Mouse (Mus musculus): Measurements from ENCODE around the gene Tnpo2. TPM values are rescaled to one million over a fixed set of nuclear protein-coding genes. Genes with fewer than 3 reads are reported as not detected.

Tnpo2 gene
- total RNA-seq (2021), result 10 to 100 TPM; 36.4 to 41.0 TPM

DNA sequence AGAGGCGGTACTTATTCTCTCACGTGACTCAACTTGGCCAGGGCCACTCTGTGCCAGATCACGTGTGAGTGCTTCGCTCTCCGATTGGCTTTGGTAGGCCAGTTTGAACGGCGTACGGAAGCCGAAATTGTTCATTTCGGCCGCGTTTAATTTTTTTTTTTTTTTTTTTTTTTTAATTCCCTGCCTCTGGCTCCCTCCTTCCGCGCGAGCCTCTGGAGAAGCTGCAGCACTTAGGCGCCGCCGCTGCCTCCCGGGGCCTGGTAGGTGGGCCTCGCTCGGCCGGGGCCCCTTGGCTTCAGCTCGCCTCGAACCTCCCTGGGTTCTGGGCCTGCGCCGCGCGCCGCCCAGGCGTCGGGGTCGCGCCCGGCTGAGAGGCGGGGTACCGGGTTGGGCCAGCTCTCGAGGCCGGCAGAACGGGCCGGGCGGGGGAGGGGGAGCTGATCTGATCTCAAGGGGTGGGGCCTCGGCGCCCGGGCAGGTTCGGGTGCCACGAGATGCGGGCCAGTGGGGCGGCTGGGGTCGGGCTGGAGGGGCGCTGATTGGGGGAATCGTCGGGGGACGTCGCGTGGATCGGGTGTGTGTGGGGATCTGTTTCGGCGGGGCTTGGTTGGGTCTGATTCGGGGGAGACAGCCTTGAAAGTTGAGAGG is at the start of gene Tnpo2:
TSS of gene Tnpo2 (plus strand) at position 198 of the 648 bp plus-strand sequence.
- DNase-seq, result peak; percentile 89

GRCm38 (mm10) chr8:84987388-84987787 is 49.3 kb upstream of the Tnpo2 start:
- no peak for DNase-seq

DNA sequence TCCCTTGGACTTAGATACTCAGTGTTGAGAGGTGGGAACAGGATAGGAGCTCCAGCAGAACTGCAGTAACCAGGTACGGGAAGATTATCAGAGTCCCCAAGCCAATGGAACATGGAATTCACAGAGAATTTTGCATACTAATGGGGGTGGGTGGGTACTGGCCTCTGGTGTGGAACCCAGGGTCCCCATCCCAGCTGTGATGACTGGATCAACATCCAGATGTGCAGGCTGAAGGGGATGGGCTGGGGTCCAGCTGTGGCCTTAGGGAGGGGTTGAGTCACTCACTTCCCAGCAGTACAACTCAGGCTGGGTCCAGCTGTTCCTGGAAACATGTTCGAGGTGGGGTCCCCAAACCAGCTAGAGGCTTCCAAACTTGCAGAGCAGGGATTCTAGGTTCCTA is 48.8 kb upstream of the Tnpo2 start:
- peak; percentile 65 for DNase-seq

DNA sequence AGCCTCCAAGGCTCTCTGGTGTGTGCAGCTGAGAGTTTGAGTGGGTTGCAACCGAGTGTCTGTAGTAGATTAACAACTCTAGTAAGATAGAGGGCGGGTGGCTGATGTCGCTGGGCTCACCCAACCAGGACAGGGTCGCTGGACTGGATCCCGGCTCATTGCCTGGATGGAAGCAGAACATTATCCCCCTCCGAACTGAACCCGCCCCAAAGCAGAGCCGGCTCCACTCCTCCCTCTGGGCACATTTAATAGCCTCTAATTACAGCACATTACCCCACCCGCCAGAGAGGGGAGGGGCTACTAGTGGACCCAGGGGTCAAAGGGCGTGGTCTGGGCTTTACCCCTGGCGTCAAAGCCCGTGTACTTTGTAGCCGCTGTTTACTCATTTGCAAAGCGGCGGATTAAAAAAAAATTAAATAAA is 47.4 kb upstream of the Tnpo2 start:
- DNase-seq, result peak; percentile 57

DNA sequence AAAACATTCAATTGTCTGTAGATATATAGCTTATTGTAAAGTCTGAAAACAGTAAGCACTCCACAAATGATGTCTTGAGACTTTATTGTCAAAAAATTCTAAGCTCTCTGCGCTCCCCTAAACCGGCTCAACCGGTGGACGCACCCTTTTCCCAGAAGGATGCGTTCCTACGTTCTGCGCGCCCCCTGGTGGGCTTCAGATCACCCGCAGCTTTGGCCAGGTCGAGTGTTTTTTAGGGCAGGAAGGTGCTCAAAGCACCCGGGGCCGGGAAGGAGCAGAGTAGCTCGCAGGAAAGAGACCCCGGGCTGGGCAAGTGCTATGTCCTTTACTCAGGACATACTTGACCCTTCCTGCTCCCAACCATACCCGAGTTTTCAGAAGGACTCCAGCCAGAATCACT is 46.9 kb upstream of the Tnpo2 start:
- peak; percentile 97 for DNase-seq

GRCm38 (mm10) chr8:84990349-84990748 is 46.4 kb upstream of the Tnpo2 start, which contains the start of gene Hook2:
Gene Hook2, plus strand, starts transcription at chr8:84990603.
- peak; percentile 99 for DNase-seq

DNA sequence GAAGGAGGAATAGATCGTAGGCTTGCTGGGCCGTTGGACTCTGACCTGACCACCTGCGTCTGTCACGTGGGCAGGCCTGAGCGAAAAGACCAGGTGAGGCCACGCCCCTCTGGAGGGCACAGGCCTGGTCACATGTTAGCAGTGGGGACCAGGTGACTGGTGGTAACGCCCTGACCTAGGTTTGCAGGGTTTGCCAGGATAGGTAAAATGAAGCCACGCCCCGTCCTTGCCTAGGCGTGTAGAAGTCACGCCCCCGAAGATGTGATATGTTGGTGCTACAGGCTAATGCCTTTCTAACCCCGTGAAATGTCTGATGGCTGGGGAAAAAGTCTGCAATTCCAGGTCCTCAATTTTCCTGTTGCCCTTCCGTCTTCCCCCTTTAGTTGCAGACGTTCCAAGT is 45.9 kb upstream of the Tnpo2 start:
- DNase-seq, result peak; percentile 42

GRCm38 (mm10) chr8:84994375-84994774 is 42.3 kb upstream of the Tnpo2 start:
- no peak for DNase-seq

GRCm38 (mm10) chr8:84995680-84996079 is 41.0 kb upstream of the Tnpo2 start:
- no peak for DNase-seq

GRCm38 (mm10) chr8:84996978-84997377 is 39.7 kb upstream of the Tnpo2 start:
- no peak for DNase-seq

- DNase-seq, result peak; percentile 94
These were observed 38.9 kb upstream of the Tnpo2 start for GRCm38 (mm10) chr8:84997649-84998295.

DNA sequence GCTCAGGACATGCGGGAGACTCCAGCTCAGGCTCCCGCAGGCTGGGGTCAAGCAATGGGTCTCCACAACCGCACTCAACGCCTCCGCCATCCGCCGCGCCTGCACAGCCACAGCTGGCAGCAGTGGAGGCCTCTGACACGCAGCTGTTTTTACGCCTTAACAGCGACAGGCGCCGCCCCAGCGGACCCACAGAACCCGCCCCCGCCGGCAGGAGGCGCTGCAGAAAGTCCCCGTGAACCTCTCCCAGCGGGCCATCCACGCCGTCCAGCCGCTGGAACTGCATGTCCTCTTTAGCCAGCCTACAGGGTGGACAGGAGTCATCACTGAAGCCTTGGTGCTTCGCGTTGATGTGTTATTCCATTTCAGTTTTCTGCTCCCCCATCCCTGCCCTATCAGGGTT is 29.0 kb upstream of the Tnpo2 start:
- peak; percentile 66 for DNase-seq

GRCm38 (mm10) chr8:85011242-85011641 is 25.5 kb upstream of the Tnpo2 start:
- no peak for DNase-seq

DNA sequence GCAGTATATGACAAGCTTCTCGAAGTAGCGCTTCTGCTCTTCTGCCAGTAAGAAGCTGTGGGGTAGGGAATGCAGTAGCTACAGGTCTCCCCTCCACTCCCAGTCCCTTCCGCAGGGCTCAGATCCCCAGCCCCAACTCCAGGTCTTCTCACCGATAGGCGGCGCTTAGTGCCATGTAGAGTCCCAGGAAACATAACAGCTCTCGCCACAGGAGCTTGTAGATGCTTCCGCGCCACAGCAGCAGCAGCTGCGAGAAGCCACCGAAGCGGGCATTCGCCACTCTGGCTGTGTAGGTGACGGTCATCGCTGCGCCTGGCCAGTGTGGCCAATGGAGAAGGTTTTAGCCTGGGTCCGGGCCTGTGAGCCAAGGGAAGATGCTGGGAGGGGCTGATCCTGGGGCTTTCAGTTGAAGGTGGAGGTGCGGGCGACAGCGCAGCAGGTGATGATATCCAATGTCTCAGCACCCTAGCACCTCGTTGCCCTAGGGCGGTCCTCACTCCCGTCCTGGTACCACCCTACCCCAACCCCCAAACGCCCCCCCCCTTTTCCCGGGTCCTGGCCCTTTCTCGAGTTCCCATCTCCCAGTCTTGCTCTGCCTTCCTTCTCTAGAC is 23.4 kb upstream of the Tnpo2 start:
- peak; percentile 75 for DNase-seq

DNA sequence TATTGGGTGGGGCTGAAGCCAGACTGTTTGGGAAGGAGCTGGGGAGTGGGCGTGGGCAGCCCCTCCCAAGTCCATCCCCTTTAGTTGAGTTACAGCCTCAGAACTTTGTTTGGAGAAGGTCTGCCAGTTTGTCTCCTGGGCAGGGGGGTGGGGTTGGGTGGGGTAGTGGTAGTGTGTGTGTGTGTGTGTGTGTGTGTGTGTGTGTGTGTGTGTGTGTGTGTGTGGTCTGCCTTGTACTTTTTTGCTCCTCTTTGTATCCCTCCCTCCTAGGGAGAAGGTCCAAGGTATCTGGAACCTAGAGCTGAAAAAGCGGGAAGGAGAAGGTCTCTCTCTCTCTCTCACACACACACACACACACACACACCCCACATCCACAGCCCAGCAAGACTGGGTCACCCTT is 22.3 kb upstream of the Tnpo2 start, which contains the start of gene Best2:
TSS of gene Best2 (minus strand) at position 101 of the 400 bp plus-strand sequence.
- DNase-seq, result no peak

DNA sequence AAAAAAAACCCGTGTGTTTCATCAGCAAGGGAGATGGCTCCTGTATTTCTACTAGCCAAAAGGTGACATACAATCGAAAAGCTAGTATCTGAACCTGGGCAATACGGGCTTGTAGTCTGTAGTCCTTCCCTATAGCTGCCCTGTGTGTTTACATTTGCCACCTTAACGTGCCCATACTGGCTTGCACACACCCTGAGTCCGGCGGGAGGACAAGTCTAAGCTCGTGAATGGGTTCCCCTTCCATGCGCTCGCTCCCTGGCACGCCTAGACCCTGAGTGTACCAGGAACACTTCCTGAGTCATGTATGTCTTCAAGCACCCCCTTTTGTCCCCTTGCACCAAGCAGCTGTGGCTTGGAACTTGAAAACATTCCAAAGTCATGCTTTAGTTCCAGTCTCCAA is 20.0 kb upstream of the Tnpo2 start:
- DNase-seq, result no peak

DNA sequence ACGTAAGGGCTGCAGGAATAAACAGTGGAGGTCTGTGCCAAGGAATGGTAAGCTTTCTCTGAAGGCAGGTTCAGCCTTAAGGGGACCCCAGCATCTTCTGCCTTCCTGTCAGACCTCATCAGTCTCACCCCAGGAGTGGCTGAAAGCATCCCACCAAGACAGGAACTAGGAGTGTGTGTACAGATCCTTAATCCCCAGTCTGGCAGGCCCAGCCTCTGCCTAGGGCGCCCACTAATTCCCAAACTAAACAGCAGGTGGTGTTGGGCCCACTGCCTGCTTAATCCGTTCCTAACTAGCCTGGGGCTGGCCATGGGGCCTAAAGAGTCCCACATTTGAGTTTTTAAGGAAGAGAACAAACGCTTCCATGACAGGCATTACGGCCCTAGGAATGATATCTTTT is 19.5 kb upstream of the Tnpo2 start:
- no peak for DNase-seq

DNA sequence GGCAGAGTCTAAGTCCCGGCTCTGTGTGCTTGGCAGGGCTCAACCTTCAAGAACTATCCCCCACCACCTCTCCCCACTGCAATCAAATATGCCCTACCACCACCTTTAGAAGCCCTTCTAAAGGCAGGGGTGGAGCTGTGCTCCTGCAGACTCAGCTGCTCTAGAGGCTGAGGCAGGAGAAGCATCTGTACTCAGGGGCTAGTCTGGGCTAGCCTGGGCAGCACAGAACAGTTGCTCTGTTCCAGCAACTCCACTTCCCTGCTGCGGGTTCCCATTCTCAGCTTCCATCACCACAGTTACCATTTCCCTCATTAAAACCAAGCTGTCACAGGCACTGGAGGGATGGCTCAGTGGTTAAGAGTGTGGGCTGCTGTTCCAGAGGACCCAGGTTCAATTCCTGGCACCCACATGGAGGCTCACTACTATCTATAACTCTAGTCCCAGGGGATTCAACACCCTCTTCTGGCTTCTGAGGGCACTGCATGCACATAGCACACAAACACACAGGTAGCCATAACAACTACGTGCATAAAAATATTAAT is 15.1 kb upstream of the Tnpo2 start:
- no peak for DNase-seq

DNA sequence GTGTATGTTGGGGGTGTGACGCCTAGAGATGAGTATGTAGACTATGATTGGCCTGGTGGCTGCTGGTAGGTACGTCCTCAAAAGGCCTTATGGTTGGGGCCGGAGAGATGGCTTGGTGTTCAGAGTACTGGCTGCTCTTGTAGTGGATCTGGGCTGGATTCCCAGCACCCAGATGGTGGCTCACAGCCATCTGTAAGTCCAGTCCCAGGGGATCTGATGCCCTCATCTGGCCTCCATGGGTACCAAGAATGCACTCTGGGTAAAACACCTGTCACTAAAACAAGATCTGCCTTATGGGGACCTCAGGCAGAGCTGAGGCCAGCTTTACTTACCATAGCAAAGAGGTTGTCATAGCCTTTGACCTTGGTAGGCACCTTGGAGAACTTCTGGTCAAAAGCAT is 12.9 kb upstream of the Tnpo2 start:
- DNase-seq, result no peak

DNA sequence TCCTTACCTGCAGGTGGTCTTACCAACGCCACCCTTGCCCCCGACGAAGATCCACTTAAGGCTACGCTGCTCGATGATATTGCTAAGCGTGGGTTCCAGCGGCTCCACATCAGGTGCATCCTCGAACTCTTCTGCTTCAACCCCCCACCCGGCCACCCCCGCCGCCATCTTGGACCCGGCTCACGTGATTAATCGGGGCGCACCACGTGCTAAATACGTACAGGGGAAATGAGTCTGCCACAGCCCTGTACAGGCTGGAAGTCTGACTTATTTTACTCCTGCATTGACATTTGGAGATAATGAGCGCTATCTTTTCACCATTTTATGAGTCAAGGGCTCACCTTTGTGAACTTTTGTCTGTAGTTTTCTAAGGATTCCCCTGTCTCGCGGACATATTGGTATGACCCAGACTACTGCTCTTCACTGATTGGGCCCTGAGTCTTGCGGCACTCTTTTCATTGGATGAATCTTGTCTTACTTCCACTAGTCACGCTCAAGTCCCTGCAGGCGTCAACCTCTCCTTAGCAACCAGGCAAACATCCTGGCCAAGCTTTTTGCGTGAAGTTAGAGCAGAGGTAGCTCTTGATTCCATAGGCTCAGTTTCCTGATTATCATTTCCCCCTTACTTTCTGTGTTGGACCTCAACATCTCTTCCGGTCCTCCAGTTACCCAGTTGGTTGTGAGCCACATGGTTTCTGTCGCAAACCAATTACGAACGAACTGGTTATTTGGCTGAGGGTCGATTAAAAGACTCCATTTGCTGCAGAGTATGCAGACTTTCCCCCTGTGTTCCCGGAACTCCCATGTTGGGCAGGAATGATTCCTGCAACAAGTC is 11.4 kb upstream of the Tnpo2 start, which contains the start of gene Asna1:
TSS of gene Asna1 (minus strand) at position 184 of the 835 bp plus-strand sequence.
- peak; percentile 85 for DNase-seq

DNA sequence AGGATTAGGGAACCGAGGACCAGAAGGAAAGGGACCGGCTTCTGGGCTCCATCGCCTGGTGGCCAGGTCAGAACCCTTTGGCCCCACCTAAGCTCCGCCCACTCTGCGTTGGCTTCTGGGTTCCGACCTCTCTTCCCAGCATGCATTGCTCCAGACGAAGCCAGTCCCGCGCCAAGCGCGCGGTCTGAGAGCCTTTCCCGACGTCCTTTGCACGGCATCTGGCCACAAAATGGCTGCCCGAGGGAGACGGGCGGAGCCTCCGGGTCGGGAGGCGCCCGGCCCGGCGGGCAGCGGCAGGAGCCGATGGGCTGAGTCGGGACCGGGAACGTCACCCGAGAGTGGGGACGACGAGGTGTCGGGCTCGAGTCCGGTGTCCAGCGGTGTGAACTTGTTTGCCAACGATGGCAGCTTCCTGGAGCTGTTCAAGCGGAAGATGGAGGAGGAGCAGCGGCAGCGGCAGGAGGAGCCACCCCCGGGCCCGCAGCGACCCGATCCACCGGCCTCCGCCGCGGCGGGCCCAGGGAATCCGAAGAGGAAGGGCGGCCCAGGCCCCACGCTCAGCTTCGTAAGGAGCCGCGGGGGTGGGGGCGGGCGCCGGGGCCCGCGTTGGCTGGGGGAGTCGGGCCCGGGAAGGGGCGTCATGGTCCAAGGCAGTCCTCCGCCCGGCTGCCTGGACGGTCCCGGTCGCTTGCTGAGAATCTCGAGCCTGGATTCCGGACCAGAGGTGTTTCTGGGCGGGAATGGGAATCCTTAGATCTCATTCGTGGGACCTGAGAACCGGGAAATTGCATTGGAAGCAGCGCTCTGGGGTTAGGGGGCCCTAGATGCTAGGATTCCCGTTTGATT is 9.8 kb upstream of the Tnpo2 start, which contains the start of gene Trir:
TSS of gene Trir (plus strand) at position 154 of the 846 bp plus-strand sequence.
- DNase-seq, result peak; percentile 98
